Mouse (Mus musculus) stomach, embryonic 14.5 days (tissue): ENCODE data around the gene Tssk3. TPM values are rescaled to one million over a fixed set of nuclear protein-coding genes. Genes with fewer than 3 reads are reported as not detected.
"Not testable (repeated sequence)": the region's sequence is repeated elsewhere in the genome, so short reads cannot be mapped to it uniquely, and the experiment has no call there.

Source experiments
- ATAC-seq: fragments of 200-750 bp; cut with Nextera tagmentation; 2 replicates; pipeline ENCODE4 v1.8.0; 2017; ENCODE audit warnings: low read depth, moderate TSS enrichment; ENCODE audit not compliant: insufficient number of reproducible peaks, insufficient read depth, low FRiP score
- H3K27ac ChIP-seq: fragments of 300-500 bp; sonication (generic); 2 replicates; pipeline ENCODE4 v1.5.1; 2014; ENCODE audit warnings: mild to moderate bottlenecking, low read length, moderate library complexity, mixed read lengths
- H3K27me3 ChIP-seq: fragments of 300-500 bp; sonication (generic); 2 replicates; pipeline ENCODE4 v1.6.1; 2014; ENCODE audit warnings: low read length, control low read depth, mixed read lengths; ENCODE audit not compliant: control insufficient read depth, insufficient read depth
- H3K36me3 ChIP-seq: fragments of 300-500 bp; sonication (generic); 2 replicates; pipeline ENCODE4 v1.6.1; 2014; ENCODE audit warnings: mild to moderate bottlenecking, control low read depth, low read length, moderate library complexity, mixed read lengths; ENCODE audit not compliant: control insufficient read depth, insufficient read depth
- H3K4me1 ChIP-seq: fragments of 300-500 bp; sonication (generic); 2 replicates; pipeline ENCODE4 v1.6.1; 2014; ENCODE audit warnings: low read length, control low read depth, mixed read lengths; ENCODE audit not compliant: control insufficient read depth, insufficient read depth
- H3K4me2 ChIP-seq: fragments of 300-500 bp; sonication (generic); replicated peaks from 2 replicates; pipeline ENCODE4 v1.6.1; 2014; ENCODE audit warnings: low read depth, low read length, control low read depth
- H3K4me3 ChIP-seq: fragments of 300-500 bp; sonication (generic); 2 replicates; pipeline ENCODE4 v1.5.1; 2014; ENCODE audit warnings: low read depth, low read length, control low read depth
- H3K9ac ChIP-seq: fragments of 300-500 bp; sonication (generic); replicated peaks from 2 replicates; pipeline ENCODE4 v1.6.1; 2014; ENCODE audit warnings: low read depth, mild to moderate bottlenecking, control low read depth, low read length, moderate library complexity, mixed read lengths
- H3K9me3 ChIP-seq: fragments of 300-500 bp; sonication (generic); 2 replicates; pipeline ENCODE4 v1.6.1; 2016; ENCODE audit warnings: low read depth, low read length, control low read depth; ENCODE audit not compliant: control insufficient read depth
- WGBS: fragments of 180-500 bp; shearing (Covaris S2); extraction: QIAGEN DNeasy Blood & Tissue Kit; methylation state at CpG from one replicate; pipeline ENCODE4 v1.1.7; 2014; 5-methylcytosine and 5-hydroxymethylcytosine counted together
- polyA plus RNA-seq: library from polyadenylated mRNA; unstranded; fragments of >200 nt; fragmentation: Nextera tagmentation; extraction: Ambion mirVana; gene quantifications from 2 replicates; pipeline ENCODE4 v1.2.1, GENCODE M21; 2014

Gene Tssk3
- polyA plus RNA-seq, 1 experiment from 2014 or later: not detected

GRCm38 (mm10) chr4:129462118-129462517 is 28.7 kb downstream of the Tssk3 start:
- Histone ChIP-seq H3K4me2 (peak overlapping the region; percentile 67), H3K36me3 (peaks cover 21% of the 10 kb centered on the region), H3K27ac (no peak overlapping the region), H3K27me3 (no peaks in the 10 kb centered on the region), H3K4me3 (peak overlapping the region; percentile 76), H3K9me3 (no peaks in the 10 kb centered on the region), H3K4me1 (peaks cover 6% of the 10 kb centered on the region; the same call in 1 of the 2 replicates), H3K9ac (peak overlapping the region; percentile 59; the same call in 1 of the 2 replicates)
- no peak for ATAC-seq
- WGBS: 47% methylated on average over 3 of the region's 3 CpGs

DNA sequence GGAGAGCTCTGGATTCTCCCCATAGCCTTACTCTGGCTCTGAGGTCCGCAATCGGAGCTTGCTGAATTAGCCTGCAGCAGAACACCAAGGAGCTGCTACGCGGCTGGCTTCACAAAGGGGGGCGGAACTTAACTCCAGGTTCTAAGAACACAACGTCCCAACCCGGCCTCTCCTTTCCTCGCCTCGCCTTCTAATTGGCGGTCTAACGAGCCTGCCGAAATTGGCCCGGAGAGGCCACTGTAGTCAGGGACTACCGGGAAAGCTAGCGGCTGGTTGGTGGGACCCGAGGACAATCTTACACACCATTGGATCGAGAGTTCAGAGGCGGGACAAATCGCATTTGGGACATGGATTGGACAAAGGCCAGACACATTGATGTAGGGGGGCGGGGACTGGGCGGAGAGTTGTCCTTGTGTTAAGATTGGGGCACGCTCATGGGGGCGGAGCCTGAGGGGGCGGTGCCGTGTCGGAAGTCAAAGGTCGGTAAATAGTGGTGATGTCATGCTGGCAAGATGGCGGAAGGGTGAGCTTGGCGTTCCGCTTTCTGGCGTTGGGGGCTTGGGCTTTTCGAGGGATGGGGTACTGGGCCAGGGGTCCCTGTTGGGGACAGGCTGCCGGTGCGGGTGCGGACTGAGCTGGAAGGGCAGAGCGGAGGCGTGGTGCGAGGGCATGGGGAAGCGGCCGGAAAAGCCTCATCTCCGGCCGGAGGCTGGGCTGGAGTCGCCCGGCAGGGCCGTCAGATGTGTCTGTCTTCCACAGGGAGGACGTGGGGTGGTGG is 29.4 kb downstream of the Tssk3 start, which contains the start of gene Bsdc1:
Gene Bsdc1, plus strand, starts transcription at position 399 of the 778 bp plus-strand sequence.
- ATAC-seq: peak; percentile 99
- peak within 1 kb of the TSS; percentile 93 for H3K27ac ChIP-seq
- H3K36me3 ChIP-seq: peaks cover 13% of the 10 kb centered on the region
- under 1% methylated on average over 46 of the region's 46 CpGs for WGBS
- peak within 1 kb of the TSS; percentile 61 for H3K9ac ChIP-seq
- H3K4me3 ChIP-seq: peak within 1 kb of the TSS; percentile 76
- H3K4me2 ChIP-seq: peak within 1 kb of the TSS; percentile 79
- H3K4me1 ChIP-seq: peaks cover 6% of the 10 kb centered on the region; the same call in 1 of the 2 replicates
- no peaks in the 10 kb centered on the region for H3K9me3 ChIP-seq
- no peaks in the 10 kb centered on the region for H3K27me3 ChIP-seq

DNA sequence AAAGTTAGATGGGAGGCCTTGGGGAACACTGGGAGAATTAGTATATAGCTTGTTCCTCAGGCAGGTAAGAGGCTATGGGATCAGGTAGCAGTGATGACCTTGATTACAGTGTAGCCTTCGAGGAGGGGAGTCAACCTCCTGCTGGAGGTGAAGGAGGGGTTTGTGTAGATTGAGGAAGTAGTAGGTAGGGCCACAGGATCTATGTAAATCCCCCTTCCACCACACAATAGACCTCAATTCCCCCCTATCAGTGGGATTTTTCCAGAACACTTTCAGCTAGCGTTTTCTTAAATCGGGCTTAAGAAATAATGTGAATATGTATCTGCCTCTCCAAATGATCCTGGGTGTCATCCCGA is 30.0 kb downstream of the Tssk3 start:
- Histone ChIP-seq H3K27me3 (no peaks in the 10 kb centered on the region), H3K9ac (peak overlapping the region; percentile 61), H3K27ac (peak overlapping the region; percentile 93), H3K4me1 (peaks cover 6% of the 10 kb centered on the region; the same call in 1 of the 2 replicates), H3K4me3 (peak overlapping the region; percentile 76), H3K36me3 (peaks cover 9% of the 10 kb centered on the region), H3K4me2 (peak overlapping the region; percentile 79), H3K9me3 (no peaks in the 10 kb centered on the region)
- ATAC-seq: peak; percentile 31; the same call in 1 of the 2 replicates
- 0% methylated on average over 4 of the region's 4 CpGs for WGBS

DNA sequence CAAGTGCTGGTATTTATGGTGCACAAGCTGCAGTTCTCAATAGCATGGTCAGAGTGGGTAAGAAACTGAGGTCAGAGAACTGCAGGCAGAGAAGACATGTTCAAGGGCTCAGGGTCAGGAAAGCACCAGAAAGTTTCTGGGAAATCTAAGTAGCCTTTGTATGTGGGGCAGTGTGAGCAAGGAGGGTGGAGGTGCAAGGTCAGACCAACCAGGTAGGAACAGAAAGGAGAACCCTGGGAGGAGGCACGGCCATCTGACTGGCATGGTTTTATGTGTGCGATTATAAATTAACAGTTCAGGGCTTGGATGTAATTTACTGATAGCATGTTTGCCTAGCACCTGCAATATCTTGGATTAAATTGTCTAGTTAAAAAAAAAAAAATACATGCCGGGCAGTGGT is 31.1 kb downstream of the Tssk3 start:
- Histone ChIP-seq H3K4me2 (no peak overlapping the region), H3K4me1 (peaks cover 6% of the 10 kb centered on the region; the same call in 1 of the 2 replicates), H3K9ac (no peak overlapping the region), H3K36me3 (no peaks in the 10 kb centered on the region), H3K4me3 (no peak overlapping the region), H3K27me3 (no peaks in the 10 kb centered on the region), H3K9me3 (no peaks in the 10 kb centered on the region), H3K27ac (no peak overlapping the region)
- no peak for ATAC-seq
- 77% methylated on average over 3 of the region's 3 CpGs for WGBS

DNA sequence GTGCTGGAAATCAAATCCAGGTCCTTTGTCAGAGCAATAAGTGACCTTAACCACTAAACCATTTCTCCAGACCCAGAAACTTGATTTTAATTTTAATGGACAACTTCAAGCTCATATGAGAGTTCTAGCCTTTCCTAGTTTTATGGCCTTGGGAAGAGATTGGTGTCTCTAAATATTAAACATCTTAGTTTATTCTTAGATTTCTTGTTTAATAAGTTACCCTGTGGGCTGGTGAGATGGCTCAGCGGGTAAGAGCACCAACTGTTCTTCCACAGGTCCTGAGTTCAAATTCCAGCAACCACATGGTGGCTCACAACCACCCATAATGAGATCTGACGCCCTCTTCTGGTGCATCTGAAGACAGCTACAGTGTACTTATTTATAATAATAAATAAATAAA is 33.5 kb downstream of the Tssk3 start:
- H3K27ac ChIP-seq, ATAC-seq, H3K9me3 ChIP-seq, H3K9ac ChIP-seq, H3K4me1 ChIP-seq, H3K27me3 ChIP-seq, H3K36me3 ChIP-seq, H3K4me2 ChIP-seq, H3K4me3 ChIP-seq: not testable (repeated sequence)
- WGBS: 73% methylated on average over 2 of the region's 2 CpGs

DNA sequence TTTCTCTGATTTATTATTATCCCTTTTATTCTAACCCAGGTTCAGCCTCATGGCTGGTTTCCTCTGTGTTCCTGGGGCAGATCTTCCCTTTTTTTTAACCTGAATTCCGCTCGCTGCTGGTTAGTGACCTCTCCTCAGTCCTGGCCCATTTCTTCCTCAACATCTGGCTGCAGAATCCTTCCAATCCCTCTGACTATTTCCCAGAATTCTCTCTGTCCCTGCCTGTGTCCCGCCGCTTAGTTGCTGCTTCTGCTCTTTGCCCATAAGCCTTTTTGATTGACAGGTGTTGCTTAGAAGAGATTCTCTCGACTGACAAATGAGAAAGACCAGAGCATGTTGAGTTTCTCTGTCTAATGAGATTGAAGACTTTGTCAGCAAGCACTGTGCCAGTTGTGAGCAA is 34.7 kb downstream of the Tssk3 start:
- 64% methylated on average over 5 of the region's 5 CpGs for WGBS

GRCm38 (mm10) chr4:129455265-129455664 is 35.6 kb downstream of the Tssk3 start:
- under 1% methylated on average over 5 of the region's 5 CpGs for WGBS
- Histone ChIP-seq H3K27me3 (no peaks in the 10 kb centered on the region), H3K27ac (no peak overlapping the region), H3K9me3 (no peaks in the 10 kb centered on the region), H3K9ac (no peak overlapping the region), H3K4me3 (no peak overlapping the region), H3K36me3 (no peaks in the 10 kb centered on the region), H3K4me2 (no peak overlapping the region), H3K4me1 (no peaks in the 10 kb centered on the region)
- ATAC-seq: peak; percentile 77

More for the DNA sequence above, 34.7 kb downstream of the Tssk3 start:
- H3K27ac ChIP-seq: no peak overlapping the region
- no peaks in the 10 kb centered on the region for H3K4me1 ChIP-seq
- no peak for ATAC-seq
- no peaks in the 10 kb centered on the region for H3K9me3 ChIP-seq
- no peaks in the 10 kb centered on the region for H3K36me3 ChIP-seq
- H3K9ac ChIP-seq: no peak overlapping the region
- no peak overlapping the region for H3K4me2 ChIP-seq
- H3K27me3 ChIP-seq: no peaks in the 10 kb centered on the region
- H3K4me3 ChIP-seq: no peak overlapping the region

DNA sequence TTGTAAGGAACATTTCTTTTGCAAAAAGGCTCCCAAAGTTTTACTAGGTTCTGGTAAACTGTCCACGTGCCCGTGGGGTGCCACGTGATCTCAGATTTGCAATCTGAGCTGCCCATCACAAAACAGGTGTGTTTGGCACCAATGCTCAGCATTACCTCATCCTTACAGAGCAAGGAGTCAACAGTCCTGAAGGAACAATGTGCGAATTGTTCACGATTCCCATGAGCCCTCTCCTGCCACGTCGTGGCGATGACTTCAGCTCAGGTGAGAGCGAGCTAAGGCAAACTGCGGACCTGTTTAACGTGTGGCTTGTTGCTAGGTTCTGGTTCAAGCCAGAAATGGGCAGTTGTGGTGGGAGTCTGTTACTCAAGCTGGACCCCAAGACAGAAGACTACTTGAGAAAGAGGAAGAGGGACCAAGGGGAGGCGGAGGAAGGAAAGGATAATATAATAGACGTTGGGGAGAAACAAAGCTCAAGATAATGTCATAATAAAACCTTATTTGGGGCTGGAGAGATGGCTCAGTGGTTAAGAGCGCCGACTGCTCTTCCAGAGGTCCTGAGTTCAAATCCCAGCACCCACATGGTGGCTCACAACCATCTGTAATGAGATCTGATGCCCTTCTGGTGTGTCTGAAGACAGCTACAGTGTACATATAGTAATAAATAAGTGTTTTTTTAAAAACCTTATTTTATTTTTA is 39.2 kb downstream of the Tssk3 start:
- H3K4me1 ChIP-seq: no peaks in the 10 kb centered on the region
- ATAC-seq: no peak
- WGBS: 81% methylated on average over 15 of the region's 15 CpGs
- H3K9me3 ChIP-seq: no peaks in the 10 kb centered on the region
- H3K4me2 ChIP-seq: no peak overlapping the region
- no peaks in the 10 kb centered on the region for H3K27me3 ChIP-seq
- no peak overlapping the region for H3K27ac ChIP-seq
- no peak overlapping the region for H3K9ac ChIP-seq
- no peaks in the 10 kb centered on the region for H3K36me3 ChIP-seq
- no peak overlapping the region for H3K4me3 ChIP-seq
